Mouse (Mus musculus) lung, postnatal 0 days (tissue): ENCODE results near the gene Rnf213. TPM values are rescaled to one million over a fixed set of nuclear protein-coding genes. Genes with fewer than 3 reads are reported as not detected.

ENCODE experiments used
- ATAC-seq: fragments of 200-750 bp; cut with Nextera tagmentation; 2 replicates; pipeline ENCODE4 v1.8.0; 2017; ENCODE audit warnings: moderate library complexity
- DNase-seq: peaks from one replicate; pipeline ENCODE4 v3.0.0-alpha.2; 2016; ENCODE audit warnings: low spot score
- H3K27ac ChIP-seq: fragments of 300-500 bp; sonication (generic); 2 replicates; pipeline ENCODE4 v1.5.1; 2014; ENCODE audit warnings: antibody characterized with exemption, mild to moderate bottlenecking, low read length, mixed read lengths
- H3K27me3 ChIP-seq: fragments of 300-500 bp; sonication (generic); replicated peaks from 2 replicates; pipeline ENCODE4 v1.6.1; 2014; ENCODE audit warnings: low read length, mixed read lengths; ENCODE audit not compliant: insufficient read depth
- H3K36me3 ChIP-seq: fragments of 300-500 bp; sonication (generic); 2 replicates; pipeline ENCODE4 v1.6.1; 2014; ENCODE audit warnings: low read length, mixed read lengths; ENCODE audit not compliant: insufficient read depth
- H3K4me1 ChIP-seq: fragments of 300-500 bp; sonication (generic); 2 replicates; pipeline ENCODE4 v1.6.1; 2014; ENCODE audit warnings: antibody characterized with exemption, low read depth, low read length, mixed read lengths; ENCODE audit not compliant: insufficient read depth
- H3K4me2 ChIP-seq: fragments of 300-500 bp; sonication (generic); replicated peaks from 2 replicates; pipeline ENCODE4 v1.6.1; 2014; ENCODE audit warnings: low read depth, mild to moderate bottlenecking, low read length, moderate library complexity, mixed read lengths
- H3K4me3 ChIP-seq: fragments of 300-500 bp; sonication (generic); 2 replicates; pipeline ENCODE4 v1.5.1; 2014; ENCODE audit warnings: low read depth, low read length
- H3K9ac ChIP-seq: fragments of 300-500 bp; sonication (generic); replicated peaks from 2 replicates; pipeline ENCODE4 v1.6.1; 2014; ENCODE audit warnings: low read depth, mild to moderate bottlenecking
- H3K9me3 ChIP-seq: fragments of 300-500 bp; sonication (generic); 2 replicates; pipeline ENCODE4 v1.6.1; 2016; ENCODE audit warnings: low read length, mixed read lengths
- CTCF ChIP-seq: IDR thresholded peaks from 2 replicates; pipeline ENCODE4 v1.5.1; 2016; ENCODE audit warnings: antibody characterized with exemption, mild to moderate bottlenecking
- EP300 ChIP-seq: IDR thresholded peaks from 2 replicates; pipeline ENCODE4 v1.6.1; 2016; ENCODE audit warnings: antibody characterized with exemption, mild to moderate bottlenecking, control low read depth
- WGBS: fragments of 180-500 bp; shearing (Covaris S2); extraction: QIAGEN DNeasy Blood & Tissue Kit; methylation state at CpG from one replicate; pipeline ENCODE4 v1.1.7; 2014; 5-methylcytosine and 5-hydroxymethylcytosine counted together
- microRNA counts: library from miRNA; unstranded; fragments of <30 nt; microRNA quantifications from one replicate; lab custom pipeline; 2015
- microRNA-seq: library from miRNA; unstranded; fragments of <30 nt; microRNA quantifications from one replicate; pipeline ENCODE4, GENCODE M21; 2016
- polyA plus RNA-seq: library from polyadenylated mRNA; unstranded; fragments of >200 nt; fragmentation: Nextera tagmentation; extraction: Ambion mirVana; gene quantifications from 2 replicates; pipeline ENCODE4 v1.2.1, GENCODE M21; 2015

The Rnf213 gene
- polyA plus RNA-seq, 1 experiment from 2014 or later, result 8.2 TPM

GRCm38 (mm10) chr11:119532460-119532859 lies 139.6 kb downstream of the Rnf213 start:
- Histone ChIP-seq H3K27me3 (no peaks in the 10 kb centered on the region), H3K36me3 (no peaks in the 10 kb centered on the region), H3K4me1 (no peaks in the 10 kb centered on the region), H3K4me2 (no peak overlapping the region), H3K4me3 (no peak overlapping the region), H3K27ac (no peak overlapping the region), H3K9ac (no peak overlapping the region), H3K9me3 (no peaks in the 10 kb centered on the region)
- ATAC-seq (no peak), DNase-seq (no peak)
- WGBS, result 62% methylated on average over 8 of the region's 8 CpGs
- TF ChIP-seq CTCF (no peak), EP300 (no peak)

- no peak for ATAC-seq
Measured at GRCm38 (mm10) chr11:119533745-119534144, 140.8 kb downstream of the Rnf213 start.

More at GRCm38 (mm10) chr11:119533745-119534144, 140.8 kb downstream of the Rnf213 start:
- Histone ChIP-seq H3K9me3 (no peaks in the 10 kb centered on the region), H3K9ac (no peak overlapping the region), H3K27ac (no peak overlapping the region), H3K4me2 (no peak overlapping the region), H3K27me3 (no peaks in the 10 kb centered on the region), H3K4me3 (no peak overlapping the region), H3K36me3 (no peaks in the 10 kb centered on the region), H3K4me1 (no peaks in the 10 kb centered on the region)
- WGBS, result 60% methylated on average over 7 of the region's 7 CpGs
- no peak for TF ChIP-seq EP300
- no peak for TF ChIP-seq CTCF
- no peak for DNase-seq

MicroRNAs encoded within 50 kb of the gene (microRNA counts, 519-probe panel; counts per million panel counts)
- not detected for microRNA mmu-miR-1932 (lab: Ali Mortazavi, UCI)

Small RNAs within 50 kb of the gene (microRNA-seq; reads per million reads assigned to microRNA genes)
- not detected for gene Mir1932

Other genes with a start within 250 kb of the Rnf213 start
- gene Tbc1d16, start 164.6 kb upstream of the Rnf213 start, polyA plus RNA-seq, result 11.9 and 12.9 TPM in 2 replicates
- 6.1 and 6.3 TPM in 2 replicates for gene Ccdc40, start 164.5 kb upstream of the Rnf213 start, polyA plus RNA-seq
- 39.1 and 45.1 TPM in 2 replicates for gene Gaa, start 125.2 kb upstream of the Rnf213 start, polyA plus RNA-seq
- 187 and 207 TPM in 2 replicates for gene Eif4a3, start 93.0 kb upstream of the Rnf213 start, polyA plus RNA-seq
- 0.06 TPM in 1 of 2 replicates, not detected in the other for gene Card14, start 85.3 kb upstream of the Rnf213 start, polyA plus RNA-seq
- 12.6 TPM in 2 replicates for gene Sgsh, start 37.6 kb upstream of the Rnf213 start, polyA plus RNA-seq
- 11.6 and 12.0 TPM in 2 replicates for gene Slc26a11, start 37.5 kb upstream of the Rnf213 start, polyA plus RNA-seq
- 10.2 and 10.3 TPM in 2 replicates for gene Endov, start 98.2 kb downstream of the Rnf213 start, polyA plus RNA-seq
- 1.7 and 2.1 TPM in 2 replicates for gene Nptx1, start 154.7 kb downstream of the Rnf213 start, polyA plus RNA-seq
- gene Rptor, start 209.8 kb downstream of the Rnf213 start, polyA plus RNA-seq, result 5.3 and 5.6 TPM in 2 replicates